Mouse (Mus musculus) CH12.LX (cell line): ENCODE data around the gene Chsy1. TPM values are rescaled to one million over a fixed set of nuclear protein-coding genes. Genes with fewer than 3 reads are reported as not detected.
A peak's percentile ranks its signal among the peaks of the same experiment; 100 is the strongest.

Experiments
- DNase-seq: peaks from one replicate; pipeline ENCODE4 v3.0.0-alpha.2; 2013; ENCODE audit errors: extremely low read depth
- H3K27ac ChIP-seq: 2 replicates; pipeline ENCODE4 v1.5.1; 2012; ENCODE audit warnings: low read depth, mild to moderate bottlenecking, control low read depth, moderate library complexity; ENCODE audit not compliant: insufficient read depth
- H3K27me3 ChIP-seq: replicated peaks from 2 replicates; pipeline ENCODE3; 2012; ENCODE audit warnings: inconsistent platforms
- H3K36me3 ChIP-seq, 2 experiments: replicated peaks in 1 of 2; 2 replicates each; pipeline versions ENCODE3 to v1.6.1; 2012; ENCODE audit warnings: inconsistent platforms in 1 of 2, low read length in 1 of 2, mild to moderate bottlenecking in 1 of 2, mixed read lengths in 1 of 2, moderate library complexity in 1 of 2; ENCODE audit not compliant: control insufficient read depth in 1 of 2, insufficient read depth in 1 of 2
- H3K4me1 ChIP-seq, 2 experiments: 2 replicates each; pipeline ENCODE4 v1.6.1; 2012; ENCODE audit warnings: inconsistent platforms in 1 of 2, moderate library complexity in 1 of 2; ENCODE audit not compliant: insufficient read depth in 2 of 2, control insufficient read depth in 1 of 2
- H3K4me2 ChIP-seq: 2 replicates; pipeline ENCODE4 v1.6.1; 2012; ENCODE audit warnings: low read depth, mild to moderate bottlenecking, control low read depth; ENCODE audit not compliant: poor library complexity, insufficient read depth, severe bottlenecking
- H3K4me3 ChIP-seq, 3 experiments: fragments of 150-350 bp in 1 of 3; sonication (generic) in 1 of 3; replicated peaks in 1 of 3; 2 replicates each; pipeline versions ENCODE3 to v1.5.1; 2011 to 2012; ENCODE audit warnings: low read depth in 2 of 3, low read length in 2 of 3, mild to moderate bottlenecking in 2 of 3, moderate library complexity in 2 of 3, control low read depth in 1 of 3, improper control_type of control experiment in 1 of 3, inconsistent platforms in 1 of 3, mixed read lengths in 1 of 3; ENCODE audit not compliant: poor library complexity in 1 of 3
- H3K79me2 ChIP-seq: replicated peaks from 2 replicates; pipeline ENCODE4 v1.6.1; 2012; ENCODE audit warnings: mild to moderate bottlenecking, moderate library complexity; ENCODE audit not compliant: control insufficient read depth, poor library complexity, insufficient read depth, severe bottlenecking; ENCODE audit errors: extremely low read depth
- H3K9ac ChIP-seq: 2 replicates; pipeline ENCODE4 v1.6.1; 2012; ENCODE audit warnings: low read depth, mild to moderate bottlenecking, control low read depth, moderate library complexity; ENCODE audit not compliant: insufficient read depth
- H3K9me3 ChIP-seq: replicated peaks from 2 replicates; pipeline ENCODE3; 2012; ENCODE audit warnings: low read length, inconsistent platforms, mixed read lengths
- BHLHE40 ChIP-seq: IDR thresholded peaks from 2 replicates; pipeline ENCODE4 v1.6.1; 2011; ENCODE audit warnings: mild to moderate bottlenecking, low read depth, low read length, improper control_type of control experiment
- E2F4 ChIP-seq: IDR thresholded peaks from 2 replicates; pipeline ENCODE4 v1.6.1; 2011; ENCODE audit warnings: low read depth, low read length, improper control_type of control experiment; ENCODE audit not compliant: insufficient replicate concordance
- ELF1 ChIP-seq: IDR thresholded peaks from 2 replicates; pipeline ENCODE4 v1.6.1; 2014; ENCODE audit warnings: low read depth, mild to moderate bottlenecking, inconsistent platforms, low read length, improper control_type of control experiment
- GABPA ChIP-seq: IDR thresholded peaks from 2 replicates; pipeline ENCODE4 v1.6.1; 2012; ENCODE audit warnings: low read depth, low read length, improper control_type of control experiment, inconsistent platforms; ENCODE audit not compliant: insufficient replicate concordance
- HCFC1 ChIP-seq: IDR thresholded peaks from 2 replicates; pipeline ENCODE4 v1.6.1; 2012; ENCODE audit warnings: low read depth, mild to moderate bottlenecking, inconsistent platforms, low read length, improper control_type of control experiment
- IRF4 ChIP-seq: IDR thresholded peaks from 2 replicates; pipeline ENCODE4 v1.6.1; 2014; ENCODE audit warnings: low read depth, mild to moderate bottlenecking, inconsistent platforms, low read length, improper control_type of control experiment
- JUN ChIP-seq: IDR thresholded peaks from 2 replicates; pipeline ENCODE4 v1.6.1; 2011; ENCODE audit warnings: low read depth, mild to moderate bottlenecking, low read length, improper control_type of control experiment, moderate library complexity; ENCODE audit not compliant: insufficient read depth
- JUND ChIP-seq: conservative IDR thresholded peaks from 2 replicates; pipeline ENCODE4 v1.6.1; 2011; ENCODE audit warnings: low read depth, low read length, improper control_type of control experiment
- KAT2A ChIP-seq: IDR thresholded peaks from 2 replicates; pipeline ENCODE4 v1.6.1; 2012; ENCODE audit warnings: low read length, improper control_type of control experiment, inconsistent platforms; ENCODE audit not compliant: insufficient replicate concordance
- MAX ChIP-seq: IDR thresholded peaks from 2 replicates; pipeline ENCODE4 v1.6.1; 2011; ENCODE audit warnings: low read length, improper control_type of control experiment
- MAZ ChIP-seq: IDR thresholded peaks from 2 replicates; pipeline ENCODE4 v1.6.1; 2012; ENCODE audit warnings: low read depth, mild to moderate bottlenecking, inconsistent platforms, low read length, improper control_type of control experiment, moderate library complexity
- MXI1 ChIP-seq: IDR thresholded peaks from 2 replicates; pipeline ENCODE4 v1.6.1; 2011; ENCODE audit warnings: mild to moderate bottlenecking, low read depth, low read length, improper control_type of control experiment
- MYC ChIP-seq: IDR thresholded peaks from 2 replicates; pipeline ENCODE4 v1.6.1; 2011; ENCODE audit warnings: low read depth, mild to moderate bottlenecking, improper control_type of control experiment, low read length
- NELFE ChIP-seq: IDR thresholded peaks from 2 replicates; pipeline ENCODE4 v1.6.1; 2011; ENCODE audit warnings: low read depth, low read length, improper control_type of control experiment
- PAX5 ChIP-seq: IDR thresholded peaks from 2 replicates; pipeline ENCODE4 v1.6.1; 2012; ENCODE audit warnings: low read length, inconsistent platforms, mixed read lengths
- POLR2A ChIP-seq: IDR thresholded peaks from 2 replicates; pipeline ENCODE4 v1.6.1; 2011; ENCODE audit warnings: low read depth, mild to moderate bottlenecking, improper control_type of control experiment, low read length
- RAD21 ChIP-seq: IDR thresholded peaks from 2 replicates; pipeline ENCODE4 v1.6.1; 2011; ENCODE audit warnings: low read depth, mild to moderate bottlenecking, low read length, improper control_type of control experiment, moderate library complexity
- RCOR1 ChIP-seq: conservative IDR thresholded peaks from 2 replicates; pipeline ENCODE4 v1.6.1; 2012; ENCODE audit warnings: low read depth, mild to moderate bottlenecking, inconsistent platforms, low read length, improper control_type of control experiment
- SIN3A ChIP-seq: IDR thresholded peaks from 2 replicates; pipeline ENCODE4 v1.6.1; 2012; ENCODE audit warnings: low read length, improper control_type of control experiment, inconsistent platforms
- SMC3 ChIP-seq: IDR thresholded peaks from 2 replicates; pipeline ENCODE4 v1.6.1; 2011; ENCODE audit warnings: low read depth, low read length, improper control_type of control experiment
- TBP ChIP-seq: conservative IDR thresholded peaks from 2 replicates; pipeline ENCODE4 v1.6.1; 2011; ENCODE audit warnings: low read depth, low read length, improper control_type of control experiment
- TCF12 ChIP-seq: IDR thresholded peaks from 2 replicates; pipeline ENCODE4 v1.6.1; 2014; ENCODE audit warnings: low read depth, mild to moderate bottlenecking, inconsistent platforms, low read length, improper control_type of control experiment
- USF1 ChIP-seq: IDR thresholded peaks from 2 replicates; pipeline ENCODE4 v1.6.1; 2014; ENCODE audit warnings: low read depth, mild to moderate bottlenecking, inconsistent platforms, low read length, improper control_type of control experiment
- USF2 ChIP-seq: conservative IDR thresholded peaks from 2 replicates; pipeline ENCODE4 v1.6.1; 2011; ENCODE audit warnings: low read depth, low read length, improper control_type of control experiment
- ZC3H11A ChIP-seq: IDR thresholded peaks from 2 replicates; pipeline ENCODE4 v1.6.1; 2012; ENCODE audit warnings: low read depth, mild to moderate bottlenecking, inconsistent platforms, low read length, improper control_type of control experiment
- ZKSCAN1 ChIP-seq: IDR thresholded peaks from 2 replicates; pipeline ENCODE4 v1.6.1; 2012; ENCODE audit warnings: low read depth, inconsistent platforms, low read length, improper control_type of control experiment, borderline replicate concordance
- ZMIZ1 ChIP-seq: IDR thresholded peaks from 2 replicates; pipeline ENCODE4 v1.6.1; 2012; ENCODE audit warnings: low read depth, mild to moderate bottlenecking, inconsistent platforms, low read length, improper control_type of control experiment
- ZNF384 ChIP-seq: IDR thresholded peaks from 2 replicates; pipeline ENCODE4 v1.6.1; 2012; ENCODE audit warnings: low read depth, low read length, improper control_type of control experiment, inconsistent platforms
- dilution Hi-C: fragments of 300-500 bp; cut with MboI; formaldehyde crosslinking; loops from 2 replicates; pipeline ENCODE4 v1.14.3; 2020; ENCODE audit warnings: low sequenced_read_pairs; ENCODE audit not compliant: extremely low pct_unique_long_range_greater_than_20kb, extremely low pct_ligation_motif_present
- in situ Hi-C: fragments of 300-500 bp; cut with MboI; formaldehyde crosslinking; loops from 3 replicates; pipeline ENCODE4 v1.14.3; 2019; ENCODE audit warnings: low sequenced_read_pairs, low pct_ligation_motif_present, low pct_unique_long_range_greater_than_20kb, mixed read lengths
- polyA plus RNA-seq: library from polyadenylated mRNA; unstranded; fragments of >175 nt; gene quantifications from 2 replicates; pipeline ENCODE4 v1.2.1, GENCODE M21; 2012; ENCODE audit warnings: low read depth; ENCODE audit not compliant: insufficient read length
- total RNA-seq, 2 experiments: library from RNA; depleted of rRNA; stranded (reverse); fragments of 300-350 nt in 1 of 2; fragments of >200 nt in 1 of 2; gene quantifications; 2 replicates each; pipeline ENCODE4 v1.2.3; 2012 to 2014

The Chsy1 gene
- total RNA-seq (2012; rRNA removed): 2.3 and 2.4 TPM in 2 replicates
- total RNA-seq (2014; rRNA removed): 5.5 and 5.9 TPM in 2 replicates
- 2.3 and 2.5 TPM in 2 replicates for polyA plus RNA-seq

GRCm38 (mm10) chr7:66108961-66109854 lies at the start of gene Chsy1:
TSS of gene Chsy1 (plus strand) at chr7:66109515.
- dilution Hi-C loops: no loop called here
- Histone ChIP-seq H3K9me3 (peaks cover under 1% of the 10 kb centered on the region), H3K36me3 (no peaks in the 10 kb centered on the region), H3K4me3 (peak within 1 kb of the TSS; percentile 51 to 91 (median 60)), H3K4me2 (peak within 1 kb of the TSS; percentile 85), H3K27ac (no peak within 1 kb of the TSS), H3K4me1 (peaks cover 2 to 21% of the 10 kb centered on the region in 2 experiments; a peak in 3 of 4 replicates), H3K9ac (peak within 1 kb of the TSS; percentile 72), H3K79me2 (no peaks in the 10 kb centered on the region), H3K27me3 (peaks cover 15% of the 10 kb centered on the region)
- TF ChIP-seq RAD21 (no peak), ELF1 (no peak), SIN3A (peak; percentile 77), TBP (no peak), TCF12 (0 out of 2 replicates have a peak, but pooled peaks have one; percentile 28), KAT2A (no peak), ZC3H11A (no peak), E2F4 (no peak), MAX (peak; percentile 67; the same call in 1 of the 2 replicates), POLR2A (peak; percentile 41; the same call in 1 of the 2 replicates), JUND (no peak), HCFC1 (peak; percentile 67), MAZ (0 out of 2 replicates have a peak, but pooled peaks have one; percentile 42), USF1 (peak; percentile 68), RCOR1 (no peak), JUN (no peak), ZMIZ1 (no peak), USF2 (no peak), MYC (0 out of 2 replicates have a peak, but pooled peaks have one; percentile 26), ZKSCAN1 (no peak), NELFE (no peak), ZNF384 (peak; percentile 94), MXI1 (peak; percentile 93), IRF4 (0 out of 2 replicates have a peak, but pooled peaks have one; percentile 24), PAX5 (no peak), GABPA (no peak), SMC3 (no peak), BHLHE40 (peak; percentile 82)
- DNase-seq: peak; percentile 65
- in situ Hi-C loops: loop anchor here (5.0 kb wide), 2 partner anchors 193 to 278 kb away; partner anchors contain the start of gene Lrrk1
